Mouse (Mus musculus): Measurements from ENCODE around the gene Arf5.

The Arf5 gene

GRCm38 (mm10) chr6:28423313-28423712 is at the start of gene Arf5:
Gene Arf5, plus strand, starts transcription at chr6:28423560.
- peak; percentile 91 for DNase-seq

DNA sequence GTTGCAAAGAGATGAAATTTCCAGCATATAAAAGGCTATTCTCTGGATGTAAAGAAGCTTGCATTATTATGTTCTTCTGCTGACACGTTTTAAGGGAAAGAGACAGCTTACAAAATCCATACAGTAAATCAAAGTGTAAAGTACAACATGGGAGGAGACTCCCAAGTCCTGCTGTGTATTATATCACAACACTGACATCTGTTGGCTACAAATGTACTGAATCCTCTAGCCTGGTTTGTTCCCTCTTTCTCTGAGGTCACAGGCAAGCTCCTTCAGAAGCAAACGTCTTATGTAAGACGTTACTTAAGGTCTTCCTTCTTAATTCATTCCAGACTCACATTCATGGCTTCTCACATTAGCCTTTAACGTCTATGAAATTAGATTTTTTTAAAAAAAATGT is 41.4 kb upstream of the Arf5 start:
- DNase-seq, result no peak

DNA sequence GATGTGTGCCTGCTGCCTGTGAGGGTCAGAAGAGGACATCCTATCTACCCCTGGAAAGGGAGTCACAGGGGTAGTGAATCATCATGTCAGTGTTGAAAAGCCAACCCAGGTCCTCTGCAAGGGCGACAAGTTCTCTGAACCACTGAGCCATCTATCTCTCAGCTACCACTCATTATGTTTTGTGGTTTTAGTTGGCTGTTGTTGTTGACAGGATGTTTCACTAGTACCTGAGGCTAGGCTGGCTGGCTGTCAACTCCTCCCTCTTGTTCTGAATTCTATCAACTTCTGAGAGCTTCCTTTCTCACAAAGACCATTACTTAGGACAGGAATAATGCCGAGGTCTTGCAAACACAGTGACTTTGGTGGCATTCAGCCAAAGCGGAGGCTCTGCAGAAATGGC is 38.2 kb upstream of the Arf5 start:
- DNase-seq, result no peak

GRCm38 (mm10) chr6:28389038-28389437 is 34.3 kb upstream of the Arf5 start:
- no peak for DNase-seq

- DNase-seq, result no peak
These were observed 27.1 kb upstream of the Arf5 start for GRCm38 (mm10) chr6:28396051-28396852.

DNA sequence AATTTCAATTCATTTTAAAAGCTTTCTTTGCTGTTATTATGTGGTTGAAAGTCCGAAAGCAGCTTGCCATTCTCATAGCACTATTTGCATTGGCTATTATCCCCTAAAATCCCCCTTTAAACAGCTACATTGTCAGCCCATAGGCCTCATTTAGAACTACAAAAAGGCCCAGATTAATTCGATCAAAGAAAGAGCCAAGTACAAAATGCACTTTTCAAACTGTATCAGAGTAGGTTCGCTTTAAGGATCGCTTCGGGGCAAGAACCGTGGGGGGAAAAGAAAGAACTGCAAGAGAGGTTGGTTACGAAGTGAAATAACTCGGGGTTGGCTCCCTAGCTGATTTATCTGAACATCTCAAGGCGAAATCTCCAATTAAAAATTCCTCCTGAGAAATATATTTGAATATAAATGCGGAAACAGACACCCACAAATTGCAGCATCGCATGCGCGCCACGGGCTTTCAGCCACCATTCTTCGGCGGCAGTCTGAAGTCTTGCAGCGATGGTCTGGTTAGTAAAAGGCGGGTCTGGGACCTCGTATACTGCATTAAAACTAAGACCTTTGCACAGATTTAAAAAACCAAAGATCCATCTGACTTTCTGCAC is 26.4 kb upstream of the Arf5 start:
- no peak for DNase-seq

DNA sequence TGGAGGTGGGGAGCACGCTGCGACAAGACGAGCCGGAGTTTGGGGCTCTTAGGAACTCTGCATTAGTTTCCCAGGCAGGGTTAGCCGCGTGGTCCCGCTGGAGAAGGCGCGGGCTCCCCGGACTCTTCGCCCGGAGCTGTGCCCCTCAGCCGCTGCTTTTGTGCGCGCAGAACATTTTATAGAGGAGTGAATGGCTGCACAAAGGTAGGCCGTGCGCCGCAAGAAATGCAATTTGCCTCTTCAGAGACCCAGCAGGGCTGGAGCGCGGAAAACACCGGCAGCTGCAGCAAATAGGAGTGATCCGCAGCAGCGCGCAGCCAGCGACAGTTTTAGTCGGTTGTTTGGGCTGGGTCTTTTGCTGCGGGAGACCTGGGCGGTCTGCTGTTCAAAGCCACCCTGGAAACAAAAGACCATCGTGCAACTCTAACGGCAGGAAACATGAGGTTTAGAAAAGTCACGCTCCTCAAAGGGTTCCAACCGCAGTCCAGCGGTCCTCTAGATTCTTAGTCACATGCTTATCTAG is 25.6 kb upstream of the Arf5 start, which contains the start of gene Zfp800:
Gene Zfp800 (minus strand): TSS at position 325 of the 523 bp plus-strand sequence.
- no peak for DNase-seq

DNA sequence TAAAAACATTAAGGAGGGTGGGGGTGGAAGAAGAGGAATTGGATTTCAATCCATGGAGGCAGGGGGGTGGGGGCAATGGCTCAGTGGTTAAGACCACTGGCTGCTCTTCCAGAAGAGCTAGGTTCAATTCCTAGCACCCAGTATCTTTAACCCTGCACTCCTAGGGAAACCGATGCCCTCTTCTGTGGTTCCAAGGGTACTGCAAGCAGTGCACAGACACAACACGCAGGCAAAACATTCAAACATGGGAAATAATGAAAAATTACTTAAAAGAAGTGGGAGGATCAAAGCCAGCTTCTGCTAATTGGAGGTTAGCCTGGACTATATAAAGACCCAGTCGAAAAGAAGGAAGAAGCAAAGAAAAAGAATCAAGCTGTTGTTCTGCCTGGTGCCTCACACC is 24.6 kb upstream of the Arf5 start:
- DNase-seq, result no peak

DNA sequence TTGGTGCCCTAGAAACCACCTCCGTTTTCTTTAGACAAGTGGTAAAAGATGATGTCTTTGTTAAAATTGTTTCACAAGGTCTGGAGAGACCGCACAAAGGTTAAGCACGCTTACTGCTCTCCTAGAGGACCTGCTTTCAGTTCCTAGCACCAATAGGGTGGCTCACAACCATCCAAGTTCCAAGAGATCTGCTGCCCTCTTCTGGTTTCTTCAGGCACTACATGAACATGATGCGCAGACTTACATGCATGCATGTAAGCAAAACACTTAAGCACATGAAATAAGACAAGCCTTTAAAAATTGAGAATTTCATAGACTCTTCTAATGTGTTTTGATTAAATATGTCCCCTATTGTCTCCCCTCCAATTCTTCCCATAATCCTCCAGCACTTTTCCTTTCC is 23.6 kb upstream of the Arf5 start:
- DNase-seq, result no peak

DNA sequence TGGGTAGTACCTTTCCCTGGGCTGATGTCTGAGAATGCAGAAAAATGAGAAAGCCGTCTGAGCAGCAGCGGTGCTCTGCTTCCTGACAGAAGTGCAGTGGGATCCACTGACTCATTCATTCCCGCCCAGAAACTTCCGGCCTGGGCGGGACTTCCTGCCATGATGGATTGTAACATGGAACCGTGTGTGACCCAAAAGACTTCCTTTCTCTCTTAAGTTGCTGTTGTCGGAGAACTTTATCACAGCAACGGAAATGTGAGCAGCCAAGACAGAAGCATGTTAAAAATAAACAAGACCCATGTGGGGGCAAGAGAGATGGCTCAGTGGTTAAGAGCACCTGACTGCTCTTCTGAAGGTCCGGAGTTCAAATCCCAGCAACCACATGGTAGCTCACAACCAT is 13.3 kb upstream of the Arf5 start:
- no peak for DNase-seq

GRCm38 (mm10) chr6:28411236-28411635 is 12.1 kb upstream of the Arf5 start:
- no peak for DNase-seq

GRCm38 (mm10) chr6:28416981-28417380 is 6.4 kb upstream of the Arf5 start:
- no peak for DNase-seq

GRCm38 (mm10) chr6:28418449-28418848 is 4.9 kb upstream of the Arf5 start:
- peak; percentile 90 for DNase-seq

DNA sequence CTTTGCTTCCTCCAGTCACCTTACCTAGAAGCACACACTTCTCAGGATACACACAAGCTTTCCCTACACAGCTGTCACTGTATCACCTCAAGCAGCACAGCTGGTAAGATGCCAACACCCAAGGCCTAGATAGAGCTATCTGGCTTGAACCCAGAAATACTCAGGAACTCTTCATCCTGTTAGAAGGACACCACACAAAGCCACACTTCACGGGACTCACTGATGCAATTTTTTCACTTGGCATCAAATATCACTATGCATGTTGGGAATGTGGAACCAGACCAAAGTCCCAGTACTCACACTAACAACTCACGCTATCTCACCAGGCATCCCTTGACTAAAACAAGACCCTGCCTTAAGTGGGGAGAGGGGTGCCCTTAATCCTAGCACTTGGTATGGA is 3.7 kb upstream of the Arf5 start:
- peak; percentile 23 for DNase-seq

GRCm38 (mm10) chr6:28420361-28420760 is 3.0 kb upstream of the Arf5 start:
- DNase-seq, result no peak

GRCm38 (mm10) chr6:28420865-28421264 is 2.5 kb upstream of the Arf5 start:
- no peak for DNase-seq

GRCm38 (mm10) chr6:28421469-28422000 is 1.8 kb upstream of the Arf5 start:
- peak; percentile 95 for DNase-seq

DNA sequence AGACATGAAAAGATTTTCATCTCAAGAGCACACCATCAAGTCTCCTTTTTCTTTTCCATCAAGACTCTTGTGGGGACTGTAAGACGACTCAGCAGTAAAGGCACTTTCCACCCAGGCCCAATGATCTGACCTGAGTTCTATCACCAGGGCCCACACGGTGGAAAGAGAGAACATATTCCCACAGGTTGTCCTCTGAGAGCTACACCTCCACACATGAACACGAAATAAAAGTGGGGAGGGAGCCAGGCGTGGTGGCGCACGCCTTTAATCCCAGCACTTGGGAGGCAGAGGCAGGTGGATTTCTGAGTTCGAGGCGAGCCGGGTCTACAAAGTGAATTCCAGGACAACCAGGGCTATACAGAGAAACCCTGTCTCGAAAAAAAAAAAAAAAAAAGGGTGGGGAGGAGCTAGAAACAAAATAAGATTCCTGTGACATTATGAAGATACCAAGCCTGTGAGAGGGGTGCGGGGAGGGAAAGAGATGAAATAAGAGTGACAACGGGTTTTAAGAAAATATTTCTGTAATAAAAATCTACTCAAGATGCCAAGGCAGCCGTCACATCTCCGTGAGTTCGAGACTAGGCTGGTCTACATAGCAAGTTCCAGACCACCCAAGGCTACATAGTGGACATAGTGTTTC is 589 bp upstream of the Arf5 start:
- DNase-seq, result peak; percentile 60

DNA sequence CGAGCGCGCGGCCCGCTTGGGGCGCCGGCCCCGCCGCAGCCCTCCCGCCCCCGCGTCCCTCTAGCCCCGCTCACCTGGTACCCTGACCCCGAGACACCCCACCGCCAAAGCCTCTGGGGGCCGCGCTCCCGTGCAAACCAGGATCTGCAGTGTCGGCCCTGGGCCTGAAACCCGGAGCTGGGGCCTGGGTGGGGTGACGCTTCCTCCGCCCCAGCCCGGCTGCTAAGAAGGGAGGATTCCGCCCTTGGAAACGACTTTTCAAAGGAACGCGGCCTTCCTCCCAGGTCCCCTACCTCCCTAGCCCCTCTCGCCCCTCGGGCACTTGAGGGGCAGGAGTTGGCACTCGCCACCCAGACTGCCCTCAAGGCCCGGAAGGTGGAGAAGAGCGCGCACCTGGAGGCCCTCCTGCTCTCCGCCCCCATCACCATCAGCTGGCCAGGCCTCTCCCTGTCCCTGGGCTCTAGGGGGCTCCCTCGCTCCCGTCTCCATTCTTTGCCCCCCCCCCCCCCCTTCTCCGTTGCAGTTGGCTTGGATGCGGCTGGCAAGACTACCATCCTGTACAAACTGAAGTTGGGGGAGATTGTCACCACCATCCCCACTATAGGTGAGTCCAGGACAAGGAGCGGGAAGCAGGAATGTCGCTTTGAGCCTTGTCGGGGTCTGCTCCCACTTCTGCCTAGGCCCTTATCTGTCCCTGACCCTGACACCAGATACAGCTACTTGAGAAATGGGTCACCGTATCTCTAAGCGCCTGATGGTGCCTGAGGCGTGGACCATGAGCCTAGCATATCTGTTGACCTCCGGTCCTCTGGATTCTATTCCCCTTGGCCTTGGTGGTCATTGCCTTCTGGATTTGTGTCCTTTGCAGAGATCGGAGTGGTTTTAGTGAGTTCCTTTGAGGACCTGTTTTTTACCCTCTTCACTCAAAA is 671 bp downstream of the Arf5 start:
- DNase-seq, result peak; percentile 82

DNA sequence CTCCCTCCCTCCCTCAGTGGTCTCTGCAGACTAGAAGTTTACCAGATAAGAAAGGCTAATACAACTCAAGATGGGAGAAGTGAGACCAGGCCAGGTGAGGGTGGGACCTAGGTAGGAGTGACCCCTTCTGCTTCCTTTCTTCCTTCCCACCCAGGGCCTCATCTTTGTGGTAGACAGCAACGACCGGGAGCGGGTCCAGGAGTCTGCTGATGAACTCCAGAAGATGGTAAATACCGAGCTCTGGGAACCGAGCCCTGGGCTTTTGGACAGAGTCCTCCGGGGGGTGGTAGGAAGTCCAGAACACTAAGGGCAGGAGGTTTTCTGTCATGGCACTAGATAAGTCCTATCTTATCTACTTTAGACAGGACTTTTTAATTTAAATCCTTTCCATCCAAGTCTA is 1.7 kb downstream of the Arf5 start:
- peak; percentile 44 for DNase-seq

DNA sequence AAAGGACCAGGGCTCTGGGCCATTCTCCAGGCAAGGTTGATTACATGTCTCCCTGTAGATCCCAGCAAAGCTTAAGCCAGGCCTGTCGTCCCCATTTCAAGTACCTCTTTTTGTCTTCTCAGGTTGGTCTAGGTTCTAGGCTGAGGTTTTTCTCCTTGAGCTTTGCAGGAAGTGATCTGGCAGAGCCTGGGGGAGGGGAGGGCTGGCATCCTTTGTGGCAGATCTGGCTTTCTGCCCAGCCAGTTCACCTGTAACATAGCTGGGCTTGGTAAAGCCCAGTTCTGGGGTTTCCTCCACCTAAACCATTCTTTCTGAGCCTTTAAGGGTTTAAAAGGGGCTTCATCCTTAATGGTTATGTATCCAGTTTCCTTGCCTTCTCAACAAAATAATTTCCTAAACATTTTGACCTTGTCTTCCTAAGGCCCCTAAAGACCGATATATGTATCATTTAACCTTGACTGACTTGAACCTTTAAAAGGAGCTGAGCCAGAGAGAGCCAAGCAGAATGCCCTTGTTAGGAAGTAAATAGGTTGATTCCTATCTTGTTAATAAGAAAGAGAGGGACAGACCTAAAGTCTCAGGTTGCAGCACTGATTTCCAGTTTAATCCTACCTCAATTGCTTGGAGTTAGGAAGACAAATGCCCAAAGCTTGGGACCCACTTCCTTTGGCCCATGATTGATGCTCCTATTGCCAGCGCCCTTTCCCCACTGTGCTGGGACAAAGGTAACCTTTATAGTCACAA is 3.9 kb downstream of the Arf5 start, which contains the start of gene Fscn3:
Gene Fscn3 (plus strand): TSS at position 694 of the 744 bp plus-strand sequence.
- DNase-seq, result peak; percentile 29

DNA sequence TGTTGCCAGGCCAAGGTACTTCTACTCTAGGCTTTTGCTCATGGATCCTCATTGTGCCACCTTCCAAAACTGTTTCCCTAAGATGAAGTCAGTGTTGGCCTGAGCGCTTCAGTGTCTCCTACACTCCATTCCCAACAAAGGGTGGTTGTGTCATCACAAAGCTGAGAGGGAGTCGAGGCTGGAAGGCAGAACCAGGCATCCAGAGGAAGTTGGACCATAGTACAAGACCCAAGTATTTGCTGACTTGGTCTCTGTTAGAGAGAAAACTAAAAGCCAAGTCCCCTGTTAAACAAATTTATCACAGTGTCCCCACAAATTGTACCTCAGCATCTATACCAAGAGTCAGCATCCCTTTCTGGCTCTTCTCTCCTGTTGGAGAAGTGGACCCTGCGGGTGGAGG is 4.9 kb downstream of the Arf5 start, which contains the start of gene Gcc1:
Gene Gcc1 (minus strand): TSS at position 101 of the 400 bp plus-strand sequence.
- no peak for DNase-seq
